Mouse (Mus musculus) CH12.LX (cell line): ENCODE results near the gene 6330409D20Rik. TPM values are rescaled to one million over a fixed set of nuclear protein-coding genes. Genes with fewer than 3 reads are reported as not detected.
A peak's percentile ranks its signal among the peaks of the same experiment; 100 is the strongest.

Experiments used
- DNase-seq: peaks from one replicate; pipeline ENCODE4 v3.0.0-alpha.2; 2013; ENCODE audit errors: extremely low read depth
- H3K27ac ChIP-seq: 2 replicates; pipeline ENCODE4 v1.5.1; 2012; ENCODE audit warnings: low read depth, mild to moderate bottlenecking, control low read depth, moderate library complexity; ENCODE audit not compliant: insufficient read depth
- H3K27me3 ChIP-seq: replicated peaks from 2 replicates; pipeline ENCODE3; 2012; ENCODE audit warnings: inconsistent platforms
- H3K36me3 ChIP-seq, 2 experiments: replicated peaks in 1 of 2; 2 replicates each; pipeline versions ENCODE3 to v1.6.1; 2012; ENCODE audit warnings: inconsistent platforms in 1 of 2, low read length in 1 of 2, mild to moderate bottlenecking in 1 of 2, mixed read lengths in 1 of 2, moderate library complexity in 1 of 2; ENCODE audit not compliant: control insufficient read depth in 1 of 2, insufficient read depth in 1 of 2
- H3K4me1 ChIP-seq, 2 experiments: 2 replicates each; pipeline ENCODE4 v1.6.1; 2012; ENCODE audit warnings: inconsistent platforms in 1 of 2, moderate library complexity in 1 of 2; ENCODE audit not compliant: insufficient read depth in 2 of 2, control insufficient read depth in 1 of 2
- H3K4me2 ChIP-seq: 2 replicates; pipeline ENCODE4 v1.6.1; 2012; ENCODE audit warnings: low read depth, mild to moderate bottlenecking, control low read depth; ENCODE audit not compliant: poor library complexity, insufficient read depth, severe bottlenecking
- H3K4me3 ChIP-seq, 3 experiments: fragments of 150-350 bp in 1 of 3; sonication (generic) in 1 of 3; replicated peaks in 1 of 3; 2 replicates each; pipeline versions ENCODE3 to v1.5.1; 2011 to 2012; ENCODE audit warnings: low read depth in 2 of 3, low read length in 2 of 3, mild to moderate bottlenecking in 2 of 3, moderate library complexity in 2 of 3, control low read depth in 1 of 3, improper control_type of control experiment in 1 of 3, inconsistent platforms in 1 of 3, mixed read lengths in 1 of 3; ENCODE audit not compliant: poor library complexity in 1 of 3
- H3K79me2 ChIP-seq: replicated peaks from 2 replicates; pipeline ENCODE4 v1.6.1; 2012; ENCODE audit warnings: mild to moderate bottlenecking, moderate library complexity; ENCODE audit not compliant: control insufficient read depth, poor library complexity, insufficient read depth, severe bottlenecking; ENCODE audit errors: extremely low read depth
- H3K9ac ChIP-seq: 2 replicates; pipeline ENCODE4 v1.6.1; 2012; ENCODE audit warnings: low read depth, mild to moderate bottlenecking, control low read depth, moderate library complexity; ENCODE audit not compliant: insufficient read depth
- H3K9me3 ChIP-seq: replicated peaks from 2 replicates; pipeline ENCODE3; 2012; ENCODE audit warnings: low read length, inconsistent platforms, mixed read lengths
- CHD2 ChIP-seq: IDR thresholded peaks from 2 replicates; pipeline ENCODE4 v1.6.1; 2011; ENCODE audit warnings: low read length, improper control_type of control experiment
- CTCF ChIP-seq, 2 experiments: IDR thresholded peaks in 1 of 2; conservative IDR thresholded peaks in 1 of 2; 2 replicates each; pipeline ENCODE4 v1.5.1; 2011 to 2012; ENCODE audit warnings: low read depth in 2 of 2, low read length in 2 of 2, improper control_type of control experiment in 1 of 2, inconsistent platforms in 1 of 2, mild to moderate bottlenecking in 1 of 2, moderate library complexity in 1 of 2
- ETS1 ChIP-seq: conservative IDR thresholded peaks from 2 replicates; pipeline ENCODE4 v1.6.1; 2012; ENCODE audit warnings: low read depth, mild to moderate bottlenecking, inconsistent platforms, low read length, improper control_type of control experiment, moderate library complexity
- GABPA ChIP-seq: IDR thresholded peaks from 2 replicates; pipeline ENCODE4 v1.6.1; 2012; ENCODE audit warnings: low read depth, low read length, improper control_type of control experiment, inconsistent platforms; ENCODE audit not compliant: insufficient replicate concordance
- HCFC1 ChIP-seq: IDR thresholded peaks from 2 replicates; pipeline ENCODE4 v1.6.1; 2012; ENCODE audit warnings: low read depth, mild to moderate bottlenecking, inconsistent platforms, low read length, improper control_type of control experiment
- IRF4 ChIP-seq: IDR thresholded peaks from 2 replicates; pipeline ENCODE4 v1.6.1; 2014; ENCODE audit warnings: low read depth, mild to moderate bottlenecking, inconsistent platforms, low read length, improper control_type of control experiment
- JUN ChIP-seq: IDR thresholded peaks from 2 replicates; pipeline ENCODE4 v1.6.1; 2011; ENCODE audit warnings: low read depth, mild to moderate bottlenecking, low read length, improper control_type of control experiment, moderate library complexity; ENCODE audit not compliant: insufficient read depth
- JUND ChIP-seq: conservative IDR thresholded peaks from 2 replicates; pipeline ENCODE4 v1.6.1; 2011; ENCODE audit warnings: low read depth, low read length, improper control_type of control experiment
- MAFK ChIP-seq: IDR thresholded peaks from 2 replicates; pipeline ENCODE4 v1.6.1; 2011; ENCODE audit warnings: low read length, improper control_type of control experiment; ENCODE audit not compliant: insufficient replicate concordance
- MAX ChIP-seq: IDR thresholded peaks from 2 replicates; pipeline ENCODE4 v1.6.1; 2011; ENCODE audit warnings: low read length, improper control_type of control experiment
- MAZ ChIP-seq: IDR thresholded peaks from 2 replicates; pipeline ENCODE4 v1.6.1; 2012; ENCODE audit warnings: low read depth, mild to moderate bottlenecking, inconsistent platforms, low read length, improper control_type of control experiment, moderate library complexity
- MEF2A ChIP-seq: IDR thresholded peaks from 2 replicates; pipeline ENCODE4 v1.6.1; 2014; ENCODE audit warnings: low read depth, mild to moderate bottlenecking, inconsistent platforms, low read length, improper control_type of control experiment, borderline replicate concordance
- MXI1 ChIP-seq: IDR thresholded peaks from 2 replicates; pipeline ENCODE4 v1.6.1; 2011; ENCODE audit warnings: mild to moderate bottlenecking, low read depth, low read length, improper control_type of control experiment
- MYC ChIP-seq: IDR thresholded peaks from 2 replicates; pipeline ENCODE4 v1.6.1; 2011; ENCODE audit warnings: low read depth, mild to moderate bottlenecking, improper control_type of control experiment, low read length
- NELFE ChIP-seq: IDR thresholded peaks from 2 replicates; pipeline ENCODE4 v1.6.1; 2011; ENCODE audit warnings: low read depth, low read length, improper control_type of control experiment
- PAX5 ChIP-seq: IDR thresholded peaks from 2 replicates; pipeline ENCODE4 v1.6.1; 2012; ENCODE audit warnings: low read length, inconsistent platforms, mixed read lengths
- POLR2A ChIP-seq: IDR thresholded peaks from 2 replicates; pipeline ENCODE4 v1.6.1; 2011; ENCODE audit warnings: low read depth, mild to moderate bottlenecking, improper control_type of control experiment, low read length
- POLR2AphosphoS2 ChIP-seq: IDR thresholded peaks from 2 replicates; pipeline ENCODE4 v1.6.1; 2011; ENCODE audit warnings: low read depth, low read length, improper control_type of control experiment
- RCOR1 ChIP-seq: conservative IDR thresholded peaks from 2 replicates; pipeline ENCODE4 v1.6.1; 2012; ENCODE audit warnings: low read depth, mild to moderate bottlenecking, inconsistent platforms, low read length, improper control_type of control experiment
- TBP ChIP-seq: conservative IDR thresholded peaks from 2 replicates; pipeline ENCODE4 v1.6.1; 2011; ENCODE audit warnings: low read depth, low read length, improper control_type of control experiment
- TCF12 ChIP-seq: IDR thresholded peaks from 2 replicates; pipeline ENCODE4 v1.6.1; 2014; ENCODE audit warnings: low read depth, mild to moderate bottlenecking, inconsistent platforms, low read length, improper control_type of control experiment
- USF2 ChIP-seq: conservative IDR thresholded peaks from 2 replicates; pipeline ENCODE4 v1.6.1; 2011; ENCODE audit warnings: low read depth, low read length, improper control_type of control experiment
- ZC3H11A ChIP-seq: IDR thresholded peaks from 2 replicates; pipeline ENCODE4 v1.6.1; 2012; ENCODE audit warnings: low read depth, mild to moderate bottlenecking, inconsistent platforms, low read length, improper control_type of control experiment
- ZKSCAN1 ChIP-seq: IDR thresholded peaks from 2 replicates; pipeline ENCODE4 v1.6.1; 2012; ENCODE audit warnings: low read depth, inconsistent platforms, low read length, improper control_type of control experiment, borderline replicate concordance
- ZMIZ1 ChIP-seq: IDR thresholded peaks from 2 replicates; pipeline ENCODE4 v1.6.1; 2012; ENCODE audit warnings: low read depth, mild to moderate bottlenecking, inconsistent platforms, low read length, improper control_type of control experiment
- ZNF384 ChIP-seq: IDR thresholded peaks from 2 replicates; pipeline ENCODE4 v1.6.1; 2012; ENCODE audit warnings: low read depth, low read length, improper control_type of control experiment, inconsistent platforms
- dilution Hi-C: fragments of 300-500 bp; cut with MboI; formaldehyde crosslinking; loops from 2 replicates; pipeline ENCODE4 v1.14.3; 2020; ENCODE audit warnings: low sequenced_read_pairs; ENCODE audit not compliant: extremely low pct_unique_long_range_greater_than_20kb, extremely low pct_ligation_motif_present
- in situ Hi-C: fragments of 300-500 bp; cut with MboI; formaldehyde crosslinking; loops from 3 replicates; pipeline ENCODE4 v1.14.3; 2019; ENCODE audit warnings: low sequenced_read_pairs, low pct_ligation_motif_present, low pct_unique_long_range_greater_than_20kb, mixed read lengths
- polyA plus RNA-seq: library from polyadenylated mRNA; unstranded; fragments of >175 nt; gene quantifications from 2 replicates; pipeline ENCODE4 v1.2.1, GENCODE M21; 2012; ENCODE audit warnings: low read depth; ENCODE audit not compliant: insufficient read length
- total RNA-seq, 2 experiments: library from RNA; depleted of rRNA; stranded (reverse); fragments of 300-350 nt in 1 of 2; fragments of >200 nt in 1 of 2; gene quantifications; 2 replicates each; pipeline ENCODE4 v1.2.3; 2012 to 2014

6330409D20Rik gene
- total and polyA plus RNA-seq, 3 experiments: 0.46 TPM; not detected in 2

- H3K27ac ChIP-seq: no peak overlapping the region
- in situ Hi-C loops: no loop called here
- DNase-seq: no peak
- H3K79me2 ChIP-seq: peaks cover 27% of the 10 kb centered on the region
- H3K4me3 ChIP-seq: no peak overlapping the region
- peaks cover 24 to 53% of the 10 kb centered on the region in 2 experiments for H3K36me3 ChIP-seq
- H3K4me2 ChIP-seq: no peak overlapping the region
- H3K4me1 ChIP-seq: peaks cover 33 to 69% of the 10 kb centered on the region in 2 experiments
- no peaks in the 10 kb centered on the region for H3K27me3 ChIP-seq
- no peak overlapping the region for H3K9ac ChIP-seq
- TF ChIP-seq MAX (no peak), TBP (no peak), MAZ (no peak), POLR2AphosphoS2 (no peak), MAFK (no peak), JUN (no peak), POLR2A (no peak), NELFE (no peak), TCF12 (no peak), MYC (no peak), MEF2A (no peak), ETS1 (no peak), PAX5 (no peak), RCOR1 (no peak), JUND (no peak), MXI1 (no peak), ZNF384 (no peak), ZC3H11A (no peak), ZKSCAN1 (no peak), ZMIZ1 (no peak)
- TF ChIP-seq, all 38 proteins: peak for 0
- H3K9me3 ChIP-seq: peaks cover 4% of the 10 kb centered on the region
- dilution Hi-C loops: no loop called here
Observed at GRCm38 (mm10) chr2:32724149-32724548, 16.7 kb downstream of the 6330409D20Rik start.

DNA sequence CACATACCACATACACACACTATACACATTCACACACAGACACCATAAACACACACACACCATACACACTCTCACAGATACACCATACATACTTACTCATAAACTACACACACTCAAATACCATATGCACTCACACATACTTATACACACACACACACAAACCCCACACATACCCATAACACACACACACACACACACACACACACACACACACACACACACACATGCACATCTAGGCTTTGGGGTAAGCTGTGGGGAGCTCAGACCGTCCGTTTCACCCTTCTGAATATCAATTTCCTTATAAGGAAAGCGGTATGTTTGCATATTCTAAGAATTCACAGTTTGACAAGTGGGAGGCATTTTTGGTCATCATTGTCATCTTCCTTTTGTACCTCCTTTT, 18.2 kb downstream of the 6330409D20Rik start:
- Histone ChIP-seq H3K4me1 (peaks cover 37 to 69% of the 10 kb centered on the region in 2 experiments), H3K4me2 (peak overlapping the region; percentile 67), H3K9me3 (peaks cover 4% of the 10 kb centered on the region), H3K36me3 (peaks cover 14 to 41% of the 10 kb centered on the region in 2 experiments), H3K4me3 (peak overlapping the region; percentile 61 to 94 (median 84)), H3K79me2 (peaks cover 27% of the 10 kb centered on the region), H3K27me3 (no peaks in the 10 kb centered on the region), H3K27ac (peak overlapping the region; percentile 90), H3K9ac (peak overlapping the region; percentile 90; the same call in 1 of the 2 replicates)
- DNase-seq: no peak
- in situ Hi-C loops (no loop called here), dilution Hi-C loops (no loop called here)
- TF ChIP-seq POLR2A: no peak
- no peak for TF ChIP-seq MXI1
- TF ChIP-seq CTCF (conservative IDR thresholded peaks at IDR 0.05 in 1 of 2, IDR thresholded peaks at IDR 0.05 in 1 of 2; ENCODE audit: low read depth in 2 of 2, low read length in 2 of 2): no peak
- no peak for TF ChIP-seq USF2
- no peak for TF ChIP-seq IRF4
- TF ChIP-seq MEF2A: no peak
- TF ChIP-seq HCFC1: no peak
- no peak for TF ChIP-seq GABPA
- no peak for TF ChIP-seq ZKSCAN1
- TF ChIP-seq NELFE: no peak
- TF ChIP-seq CHD2: no peak
- no peak for TF ChIP-seq POLR2AphosphoS2
- no peak for TF ChIP-seq JUND
- TF ChIP-seq TCF12: no peak
